In genomic region chr9:44798298-44798697, GRCm38 (mm10) we compare ENCODE assay signal across 9 mouse cellular contexts. TPM values are rescaled to one million over a fixed set of nuclear protein-coding genes. Genes with fewer than 3 reads are reported as not detected.
A peak's percentile ranks its signal among the peaks of the same experiment; 100 is the strongest.
DNase-seq lines count a peak whose midpoint lies in the region; ATAC-seq and TF ChIP-seq lines count a peak whose summit lies in the region.
"Had no signal": no experiment of that assay in that cellular context is flagged by ENCODE, and none has a peak within 500 bp of the region (broad histone marks: within the 10 kb centered on the region; RNA-seq: fewer than 3 reads in every experiment).

No protein-coding gene starts in this region.

- peak overlapping the region; percentile 99 for H3K4me2 ChIP-seq in liver, embryonic 11.5 days
- peak overlapping the region; percentile 96; the same call in 1 of the 2 replicates for H3K4me2 ChIP-seq in stomach, postnatal 0 days (replicated peaks; ENCODE audit: low read depth)

- no peaks in the 10 kb centered on the region for H3K9me3 ChIP-seq in liver, embryonic 11.5 days (ENCODE audit: control insufficient read depth, low read length)
- H3K9me3 ChIP-seq in stomach, postnatal 0 days (ENCODE audit: control insufficient read depth, low read length), result no peaks in the 10 kb centered on the region

- H3K36me3 ChIP-seq in testis, adult 2 months (ENCODE audit: control insufficient read depth, insufficient read depth, low read length), result no peaks in the 10 kb centered on the region
- no peaks in the 10 kb centered on the region for H3K36me3 ChIP-seq in liver, embryonic 11.5 days (ENCODE audit: control insufficient read depth, insufficient read depth, low read length)
- no peaks in the 10 kb centered on the region for H3K36me3 ChIP-seq in stomach, postnatal 0 days (ENCODE audit: control insufficient read depth, insufficient read depth, low read length)

- TF ChIP-seq CTCF in testis, adult 2 months (IDR thresholded peaks at IDR 0.05; ENCODE audit: control insufficient read depth, insufficient read depth, insufficient replicate concordance, low read depth, low read length), result no peak
- TF ChIP-seq CTCF in stomach, postnatal 0 days (IDR thresholded peaks at IDR 0.05; ENCODE audit: low read depth), result no peak

- 39% methylated on average over 7 of the region's 7 CpGs for WGBS in liver, embryonic 11.5 days
- WGBS in stomach, postnatal 0 days, result 37% methylated on average over 7 of the region's 7 CpGs

- peak overlapping the region; percentile 92 for H3K4me3 ChIP-seq in testis, adult 2 months (ENCODE audit: control insufficient read depth, low read depth, low read length)
- H3K4me3 ChIP-seq in liver, embryonic 11.5 days (ENCODE audit: low read depth, low read length), result no peak overlapping the region
- no peak overlapping the region for H3K4me3 ChIP-seq in stomach, postnatal 0 days (ENCODE audit: low read depth, low read length)

- TF ChIP-seq POLR2A in testis, adult 2 months (IDR thresholded peaks at IDR 0.05; ENCODE audit: control insufficient read depth, low read depth, low read length), result no peak

- DNase-seq in cerebellum, adult 11-12 months, result peak; percentile 52
- DNase-seq in cerebellum, postnatal 4 days (ENCODE audit: low spot score in 2 of 2), result no peak
- no peak for DNase-seq in testis, postnatal 14 days (ENCODE audit: low spot score)
- no peak for DNase-seq in liver, embryonic 11.5 days (ENCODE audit: low spot score)
- no peak for DNase-seq in stomach, postnatal 0 days (ENCODE audit: low spot score)
- no peak for DNase-seq in ovary, postnatal 10 days (ENCODE audit: low spot score)
- DNase-seq: adrenal gland, adult 8-10 months had no signal

- no peak for TF ChIP-seq EP300 in stomach, postnatal 0 days (optimal IDR thresholded peaks at IDR 0.05)

- H3K27ac ChIP-seq in testis, adult 2 months (ENCODE audit: control insufficient read depth, insufficient read depth, low read depth, low read length), result no peak overlapping the region
- no peak overlapping the region for H3K27ac ChIP-seq in liver, embryonic 11.5 days (ENCODE audit: low read depth, low read length)
- no peak overlapping the region for H3K27ac ChIP-seq in stomach, postnatal 0 days (replicated peaks)

- H3K9ac ChIP-seq in liver, embryonic 11.5 days (ENCODE audit: low read depth, low read length), result no peak overlapping the region
- H3K9ac ChIP-seq in stomach, postnatal 0 days (ENCODE audit: low read length), result no peak overlapping the region

- no peaks in the 10 kb centered on the region for H3K27me3 ChIP-seq in testis, adult 2 months (ENCODE audit: control insufficient read depth, insufficient read depth, low read length)
- peaks cover 19% of the 10 kb centered on the region for H3K27me3 ChIP-seq in liver, embryonic 11.5 days (replicated peaks; ENCODE audit: control insufficient read depth, insufficient read depth, low read length)
- no peaks in the 10 kb centered on the region for H3K27me3 ChIP-seq in stomach, postnatal 0 days (ENCODE audit: control insufficient read depth, insufficient read depth, low read length)

- peaks cover 16% of the 10 kb centered on the region for H3K4me1 ChIP-seq in testis, adult 2 months (ENCODE audit: control insufficient read depth, insufficient read depth, low read length)
- H3K4me1 ChIP-seq in liver, embryonic 11.5 days (replicated peaks; ENCODE audit: control insufficient read depth, insufficient read depth, low read length), result peaks cover 14% of the 10 kb centered on the region
- no peaks in the 10 kb centered on the region for H3K4me1 ChIP-seq in stomach, postnatal 0 days (replicated peaks; ENCODE audit: control insufficient read depth, insufficient read depth)

- no peak for ATAC-seq in liver, embryonic 11.5 days (replicated peaks; ENCODE audit: low FRiP score)
- no peak for ATAC-seq in stomach, postnatal 0 days (ENCODE audit: low FRiP score, low TSS enrichment)
- no peak for ATAC-seq in inflammation-experienced regulatory T-cells, adult 6 months

RNA-seq across cellular contexts. Expression of gene Tmem25, which starts 0.8 kb away (rescaled TPM):
- 3.0 and 3.1 TPM in 2 replicates for polyA plus RNA-seq in testis, adult 2 months (2012; rRNA removed)
- polyA plus RNA-seq in liver, embryonic 11.5 days (2014; fragmentation: Nextera tagmentation; extraction: Ambion mirVana), result 1.2 and 1.6 TPM in 2 replicates
- 1.7 and 1.9 TPM in 2 replicates for polyA plus RNA-seq in stomach, postnatal 0 days (2015; fragmentation: Nextera tagmentation; extraction: Ambion mirVana)
- under 1 TPM; 0.13 to 0.65 (median 0.46) TPM for polyA plus RNA-seq in inflammation-experienced regulatory T-cells, adult 6 months (2017; shearing (Covaris generic))

RNA-seq across cellular contexts. Expression of gene Ttc36, which starts 4.6 kb away (rescaled TPM):
- 0.32 and 0.99 TPM in 2 replicates for polyA plus RNA-seq in testis, adult 2 months (2012; rRNA removed)
- polyA plus RNA-seq in liver, embryonic 11.5 days (2014; fragmentation: Nextera tagmentation; extraction: Ambion mirVana), result 5.2 and 7.3 TPM in 2 replicates
- 8.6 and 9.2 TPM in 2 replicates for polyA plus RNA-seq in stomach, postnatal 0 days (2015; fragmentation: Nextera tagmentation; extraction: Ambion mirVana)
- not detected for polyA plus RNA-seq in inflammation-experienced regulatory T-cells, adult 6 months (2017; shearing (Covaris generic))

RNA-seq across cellular contexts. Expression of gene Ift46, which starts 30.6 kb away (rescaled TPM):
- 199 and 203 TPM in 2 replicates for polyA plus RNA-seq in testis, adult 2 months (2012; rRNA removed)
- polyA plus RNA-seq in liver, embryonic 11.5 days (2014; fragmentation: Nextera tagmentation; extraction: Ambion mirVana), result 48.9 and 54.0 TPM in 2 replicates
- polyA plus RNA-seq in stomach, postnatal 0 days (2015; fragmentation: Nextera tagmentation; extraction: Ambion mirVana), result 55.5 and 61.9 TPM in 2 replicates
- polyA plus RNA-seq in inflammation-experienced regulatory T-cells, adult 6 months (2017; shearing (Covaris generic)), result 10 to 100 TPM; 43.4 to 67.5 (median 47.3) TPM

RNA-seq across cellular contexts. Expression of gene Arcn1, which starts 30.7 kb away (rescaled TPM):
- polyA plus RNA-seq in testis, adult 2 months (2012; rRNA removed), result 22.0 and 28.5 TPM in 2 replicates
- 171 and 202 TPM in 2 replicates for polyA plus RNA-seq in liver, embryonic 11.5 days (2014; fragmentation: Nextera tagmentation; extraction: Ambion mirVana)
- polyA plus RNA-seq in stomach, postnatal 0 days (2015; fragmentation: Nextera tagmentation; extraction: Ambion mirVana), result 98.1 TPM in 2 replicates
- polyA plus RNA-seq in inflammation-experienced regulatory T-cells, adult 6 months (2017; shearing (Covaris generic)), result 100 to 1,000 TPM in 1 of 3 experiments, 10 to 100 TPM in 2; 64.6 to 101 (median 67.3) TPM
